Mouse (Mus musculus): ENCODE measurements around the gene Zbtb20. TPM values are rescaled to one million over a fixed set of nuclear protein-coding genes. Genes with fewer than 3 reads are reported as not detected.

The Zbtb20 gene
- polyA plus RNA-seq, 1 experiment, result 13.7 TPM

DNA sequence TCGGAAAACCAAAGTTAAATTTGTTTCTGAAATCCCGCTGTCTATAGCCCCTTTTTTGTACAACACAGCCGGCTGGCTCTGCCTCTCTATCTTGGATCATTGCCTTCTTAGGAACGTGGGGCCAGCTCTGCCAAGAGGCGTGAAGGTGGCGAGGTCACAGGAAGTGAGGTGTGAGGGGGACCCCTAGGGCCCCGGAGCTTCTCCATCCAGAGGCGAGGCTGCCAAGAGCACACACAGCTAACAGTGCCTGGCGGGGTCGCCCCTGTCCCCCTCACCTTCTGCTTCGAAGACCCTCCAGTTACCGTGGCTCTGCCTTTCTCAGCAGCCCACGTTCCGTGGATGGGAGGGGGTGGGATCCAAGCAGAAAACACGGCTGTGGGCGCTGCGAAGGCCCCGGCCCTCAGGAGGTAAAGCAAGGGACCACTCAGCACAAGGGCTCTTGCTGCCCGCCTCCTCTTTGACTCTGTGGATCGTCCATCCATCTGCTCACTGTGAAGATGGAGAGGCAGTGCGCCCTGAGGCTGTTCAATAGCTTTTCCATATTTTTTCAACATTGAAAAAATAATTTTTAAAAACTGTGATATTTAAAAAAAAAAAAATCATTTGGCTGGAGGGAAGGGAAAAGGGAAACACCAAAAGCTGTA is 762.8 kb downstream of the Zbtb20 start:
- no peak for TF ChIP-seq CTCF (IDR thresholded peaks at IDR 0.05; ENCODE audit: borderline replicate concordance, insufficient read depth, low read length)
- no peak for TF ChIP-seq POLR2A (IDR thresholded peaks at IDR 0.05; ENCODE audit: low read depth, low read length)
- H3K27ac ChIP-seq (ENCODE audit: insufficient read depth, low read length), result no peak overlapping the region
- no peak overlapping the region for H3K4me3 ChIP-seq (ENCODE audit: insufficient read depth, low read length)
- no peaks in the 10 kb centered on the region for H3K4me1 ChIP-seq (ENCODE audit: control insufficient read depth, insufficient read depth, low read length)

DNA sequence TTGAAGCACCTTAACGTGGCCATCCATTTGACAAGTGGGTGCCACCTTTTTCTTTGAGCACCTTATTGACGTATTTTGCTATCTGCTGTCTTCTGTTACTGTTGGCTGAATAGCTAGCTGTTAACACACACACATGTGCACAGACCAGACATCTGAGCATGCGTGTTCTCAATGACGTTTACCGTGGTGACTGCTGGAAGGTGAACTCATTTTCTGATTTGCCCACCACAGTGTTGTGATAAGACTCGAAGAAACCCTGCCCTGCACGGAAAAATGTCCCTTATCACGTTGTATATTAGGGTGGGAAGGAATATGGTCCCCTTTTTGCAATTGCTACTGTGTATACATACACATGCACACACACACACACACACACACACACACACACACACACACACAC is 765.5 kb downstream of the Zbtb20 start:
- Histone ChIP-seq H3K4me1 (ENCODE audit: control insufficient read depth, insufficient read depth, low read length) (no peaks in the 10 kb centered on the region), H3K4me3 (ENCODE audit: insufficient read depth, low read length) (no peak overlapping the region), H3K27ac (ENCODE audit: insufficient read depth, low read length) (no peak overlapping the region)
- TF ChIP-seq CTCF (IDR thresholded peaks at IDR 0.05; ENCODE audit: borderline replicate concordance, insufficient read depth, low read length) (no peak), POLR2A (IDR thresholded peaks at IDR 0.05; ENCODE audit: low read depth, low read length) (no peak)

DNA sequence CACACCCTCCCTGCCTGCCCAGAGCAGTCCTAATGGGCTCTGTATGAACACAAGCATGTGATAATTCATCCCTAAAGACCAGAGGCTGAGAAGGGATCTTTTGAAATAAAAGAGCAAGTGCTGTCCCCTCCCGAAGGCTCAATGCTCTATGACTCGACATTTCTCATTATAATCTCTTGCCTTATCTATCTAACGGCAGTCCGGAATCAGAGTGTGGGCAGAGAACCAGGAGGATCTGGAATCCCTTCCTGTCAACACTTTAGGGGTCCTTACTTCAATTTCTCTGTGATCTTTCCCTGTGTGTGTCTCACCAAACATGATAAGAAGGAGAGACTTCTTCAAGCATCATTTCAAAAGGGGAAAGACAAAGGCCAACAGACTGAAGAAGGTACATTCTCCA is 770.2 kb downstream of the Zbtb20 start:
- Histone ChIP-seq H3K4me3 (ENCODE audit: insufficient read depth, low read length) (no peak overlapping the region), H3K27ac (ENCODE audit: insufficient read depth, low read length) (no peak overlapping the region)
- TF ChIP-seq CTCF (IDR thresholded peaks at IDR 0.05; ENCODE audit: borderline replicate concordance, insufficient read depth, low read length) (no peak), POLR2A (IDR thresholded peaks at IDR 0.05; ENCODE audit: low read depth, low read length) (no peak)

DNA sequence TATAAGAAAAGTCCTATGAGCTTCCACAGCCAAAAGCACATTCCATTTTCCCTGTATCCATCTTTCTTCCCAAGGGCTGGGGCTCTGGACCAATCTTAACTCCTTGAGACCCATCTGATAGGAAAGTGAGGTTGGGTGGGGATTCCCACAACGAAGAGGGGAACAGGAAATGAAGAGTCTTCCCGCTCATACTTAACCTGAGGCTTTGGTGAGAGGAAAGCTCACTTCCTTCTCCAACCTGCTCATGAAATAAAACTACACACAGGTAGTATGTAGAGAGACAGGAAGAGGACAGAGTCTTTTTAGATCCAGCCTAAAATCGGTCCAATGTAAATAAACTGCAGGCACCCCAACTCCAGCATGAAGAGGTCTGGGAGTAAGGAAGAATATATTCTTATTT is 771.3 kb downstream of the Zbtb20 start:
- H3K4me3 ChIP-seq (ENCODE audit: insufficient read depth, low read length), result no peak overlapping the region
- H3K4me1 ChIP-seq (ENCODE audit: control insufficient read depth, insufficient read depth, low read length), result no peaks in the 10 kb centered on the region
- TF ChIP-seq POLR2A (IDR thresholded peaks at IDR 0.05; ENCODE audit: low read depth, low read length) (no peak), CTCF (IDR thresholded peaks at IDR 0.05; ENCODE audit: borderline replicate concordance, insufficient read depth, low read length) (no peak)
- H3K27ac ChIP-seq (ENCODE audit: insufficient read depth, low read length), result no peak overlapping the region

More for the DNA sequence above, 770.2 kb downstream of the Zbtb20 start:
- H3K4me1 ChIP-seq (ENCODE audit: control insufficient read depth, insufficient read depth, low read length), result no peaks in the 10 kb centered on the region

DNA sequence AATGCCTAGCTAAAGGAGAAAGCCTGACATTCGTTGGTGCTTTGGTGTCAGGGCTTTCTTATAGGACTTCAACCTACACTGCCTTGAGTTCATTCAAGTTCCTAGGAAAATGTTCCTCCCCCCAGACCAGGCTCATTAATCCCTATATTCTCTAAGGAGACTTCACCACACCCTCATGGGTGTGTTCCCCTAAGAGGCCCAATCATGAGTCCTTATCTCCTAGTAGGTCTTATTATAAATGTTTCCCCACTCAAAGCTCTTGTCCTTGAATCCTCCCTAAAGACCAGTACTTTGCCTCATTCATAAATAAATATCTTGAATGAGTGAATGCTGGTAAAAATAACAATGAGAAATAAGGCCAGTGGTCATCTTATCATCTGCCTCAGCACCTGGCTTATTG is 772.0 kb downstream of the Zbtb20 start:
- no peak for TF ChIP-seq POLR2A (IDR thresholded peaks at IDR 0.05; ENCODE audit: low read depth, low read length)
- no peak for TF ChIP-seq CTCF (IDR thresholded peaks at IDR 0.05; ENCODE audit: borderline replicate concordance, insufficient read depth, low read length)
- Histone ChIP-seq H3K4me1 (ENCODE audit: control insufficient read depth, insufficient read depth, low read length) (no peaks in the 10 kb centered on the region), H3K4me3 (ENCODE audit: insufficient read depth, low read length) (no peak overlapping the region), H3K27ac (ENCODE audit: insufficient read depth, low read length) (no peak overlapping the region)

DNA sequence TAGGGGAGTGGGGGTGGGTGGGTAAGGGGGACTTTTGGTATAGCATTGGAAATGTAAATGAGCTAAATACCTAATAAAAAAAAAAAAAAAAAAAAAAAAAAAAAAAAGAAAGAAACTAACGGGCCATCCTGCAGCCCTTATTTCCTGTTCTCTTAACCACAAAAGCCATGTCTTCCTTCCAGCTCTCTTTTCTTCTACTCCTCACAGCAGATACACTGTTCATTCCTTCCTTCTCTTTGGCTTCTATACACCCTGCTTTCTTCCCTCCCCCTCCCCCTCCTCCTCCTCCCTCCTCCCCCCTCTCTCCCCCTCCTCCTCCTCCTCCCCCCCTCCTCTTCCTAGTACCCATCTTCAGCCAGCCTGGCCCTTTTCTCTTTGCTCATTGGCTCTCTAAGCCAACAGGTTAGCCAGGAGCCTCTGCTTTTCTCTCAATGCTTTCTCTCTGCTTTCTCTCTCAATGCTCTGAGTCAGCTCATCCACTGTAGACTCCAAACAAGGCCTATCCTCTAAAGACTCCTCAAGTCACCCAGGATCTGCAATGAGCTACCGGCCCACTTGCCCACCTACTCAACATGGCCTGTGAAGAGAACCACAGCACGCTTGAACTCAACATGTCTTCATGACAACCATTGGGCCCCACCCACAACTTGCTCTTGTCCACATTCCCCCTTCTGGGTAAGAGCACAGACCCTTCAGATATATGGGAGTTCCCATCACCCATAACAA is 774.8 kb downstream of the Zbtb20 start:
- H3K4me3 ChIP-seq (ENCODE audit: insufficient read depth, low read length), result no peak overlapping the region
- no peak overlapping the region for H3K27ac ChIP-seq (ENCODE audit: insufficient read depth, low read length)
- TF ChIP-seq CTCF (IDR thresholded peaks at IDR 0.05; ENCODE audit: borderline replicate concordance, insufficient read depth, low read length) (no peak), POLR2A (IDR thresholded peaks at IDR 0.05; ENCODE audit: low read depth, low read length) (no peak)
- no peaks in the 10 kb centered on the region for H3K4me1 ChIP-seq (ENCODE audit: control insufficient read depth, insufficient read depth, low read length)

DNA sequence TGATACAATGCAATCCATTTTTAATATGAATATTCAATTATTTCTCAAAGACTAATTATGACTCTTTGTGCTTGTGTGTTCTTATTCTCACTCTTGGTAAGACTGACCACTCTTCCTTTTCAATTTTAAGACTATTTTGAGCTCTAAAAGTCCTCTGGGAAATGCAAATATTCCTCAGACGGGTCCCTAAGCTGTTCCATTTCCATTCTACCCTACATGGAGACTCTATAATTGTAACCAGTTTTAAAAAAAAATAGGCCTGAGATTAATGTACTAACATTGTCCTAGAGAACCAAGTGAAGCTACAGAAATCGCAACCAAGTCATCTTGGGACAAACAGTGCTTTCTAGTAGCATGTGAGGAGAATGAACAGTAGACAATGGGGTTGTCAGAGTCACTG is 777.6 kb downstream of the Zbtb20 start:
- TF ChIP-seq POLR2A (IDR thresholded peaks at IDR 0.05; ENCODE audit: low read depth, low read length), result no peak
- no peak for TF ChIP-seq CTCF (IDR thresholded peaks at IDR 0.05; ENCODE audit: borderline replicate concordance, insufficient read depth, low read length)
- Histone ChIP-seq H3K4me3 (ENCODE audit: insufficient read depth, low read length) (no peak overlapping the region), H3K27ac (ENCODE audit: insufficient read depth, low read length) (no peak overlapping the region), H3K4me1 (ENCODE audit: control insufficient read depth, insufficient read depth, low read length) (no peaks in the 10 kb centered on the region)

DNA sequence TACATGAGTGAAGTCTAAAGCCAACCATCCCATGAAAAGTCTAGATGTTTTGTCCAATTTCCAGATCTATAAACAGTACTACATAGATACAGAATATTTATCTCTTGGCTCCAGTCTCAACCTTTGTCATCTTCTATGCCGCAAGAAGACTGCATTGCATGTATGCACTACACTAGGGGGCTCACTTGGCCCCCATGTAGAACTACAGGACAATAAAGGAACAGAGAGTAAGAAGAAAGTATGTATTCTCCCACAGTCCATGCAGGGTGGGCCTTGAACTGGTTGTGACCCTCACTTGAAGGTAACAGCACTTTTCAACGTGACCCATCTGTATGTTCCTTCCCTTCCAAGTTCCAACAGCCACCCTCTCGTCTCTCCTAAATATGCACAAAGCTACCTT is 778.6 kb downstream of the Zbtb20 start:
- TF ChIP-seq CTCF (IDR thresholded peaks at IDR 0.05; ENCODE audit: borderline replicate concordance, insufficient read depth, low read length) (no peak), POLR2A (IDR thresholded peaks at IDR 0.05; ENCODE audit: low read depth, low read length) (no peak)
- Histone ChIP-seq H3K4me3 (ENCODE audit: insufficient read depth, low read length) (no peak overlapping the region), H3K27ac (ENCODE audit: insufficient read depth, low read length) (no peak overlapping the region), H3K4me1 (ENCODE audit: control insufficient read depth, insufficient read depth, low read length) (no peaks in the 10 kb centered on the region)

DNA sequence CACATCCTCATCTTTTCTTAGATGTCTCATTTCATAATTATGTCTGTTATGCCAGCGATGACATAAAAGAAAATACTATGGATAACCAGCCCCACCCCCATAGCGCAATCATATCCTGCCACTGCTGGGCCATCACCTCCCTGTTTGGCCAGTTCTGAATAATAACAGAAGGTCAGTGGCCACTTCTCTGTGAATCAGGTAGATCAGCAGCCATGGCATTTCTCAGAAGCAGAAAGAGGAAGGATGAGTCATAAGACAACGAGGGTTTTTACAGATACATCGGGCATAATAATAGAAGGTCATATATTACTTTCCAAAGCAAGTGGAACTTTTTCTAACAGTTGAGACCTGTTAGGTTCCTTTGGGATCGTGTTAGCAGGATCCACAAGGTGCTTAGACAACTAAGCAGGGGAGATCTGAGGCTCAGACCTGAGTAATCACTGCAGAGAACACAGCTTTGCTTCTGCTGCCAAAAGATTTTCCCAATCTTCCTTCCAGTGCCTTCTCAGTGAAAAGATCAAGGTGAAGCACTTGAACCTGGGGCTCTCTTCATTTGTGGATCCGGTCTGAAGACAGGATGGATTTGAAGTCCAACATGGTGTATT is 779.6 kb downstream of the Zbtb20 start:
- no peaks in the 10 kb centered on the region for H3K4me1 ChIP-seq (ENCODE audit: control insufficient read depth, insufficient read depth, low read length)
- H3K4me3 ChIP-seq (ENCODE audit: insufficient read depth, low read length), result no peak overlapping the region
- no peak overlapping the region for H3K27ac ChIP-seq (ENCODE audit: insufficient read depth, low read length)
- TF ChIP-seq POLR2A (IDR thresholded peaks at IDR 0.05; ENCODE audit: low read depth, low read length) (no peak), CTCF (IDR thresholded peaks at IDR 0.05; ENCODE audit: borderline replicate concordance, insufficient read depth, low read length) (no peak)

DNA sequence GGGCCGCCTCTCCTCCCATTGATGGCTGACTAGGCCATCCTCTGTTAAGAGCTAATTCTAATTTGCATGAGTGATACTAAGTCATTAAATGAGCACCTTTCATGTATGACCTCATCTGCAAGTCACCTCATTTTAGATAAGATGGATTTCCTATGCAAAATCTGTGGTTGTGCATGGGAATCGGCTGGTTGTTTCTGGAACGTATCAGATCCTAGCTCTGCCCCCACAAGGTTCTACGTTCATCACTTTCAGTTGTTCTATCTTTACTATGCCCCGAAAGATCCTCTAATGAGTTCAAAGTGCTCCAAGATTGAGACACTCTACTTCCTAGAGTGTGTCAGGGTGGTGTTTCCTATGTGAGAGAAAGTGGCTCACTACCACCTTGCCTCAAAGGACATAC is 785.9 kb downstream of the Zbtb20 start:
- peaks cover 11% of the 10 kb centered on the region for H3K4me1 ChIP-seq (ENCODE audit: control insufficient read depth, insufficient read depth, low read length)
- TF ChIP-seq POLR2A (IDR thresholded peaks at IDR 0.05; ENCODE audit: low read depth, low read length), result no peak
- no peak for TF ChIP-seq CTCF (IDR thresholded peaks at IDR 0.05; ENCODE audit: borderline replicate concordance, insufficient read depth, low read length)
- no peak overlapping the region for H3K27ac ChIP-seq (ENCODE audit: insufficient read depth, low read length)
- no peak overlapping the region for H3K4me3 ChIP-seq (ENCODE audit: insufficient read depth, low read length)
